Mouse (Mus musculus): ENCODE results near the gene Gm10382. TPM values are rescaled to one million over a fixed set of nuclear protein-coding genes. Genes with fewer than 3 reads are reported as not detected.

Gm10382 gene
- polyA plus RNA-seq, 1 experiment from 2014 or later, result 0.10 TPM

DNA sequence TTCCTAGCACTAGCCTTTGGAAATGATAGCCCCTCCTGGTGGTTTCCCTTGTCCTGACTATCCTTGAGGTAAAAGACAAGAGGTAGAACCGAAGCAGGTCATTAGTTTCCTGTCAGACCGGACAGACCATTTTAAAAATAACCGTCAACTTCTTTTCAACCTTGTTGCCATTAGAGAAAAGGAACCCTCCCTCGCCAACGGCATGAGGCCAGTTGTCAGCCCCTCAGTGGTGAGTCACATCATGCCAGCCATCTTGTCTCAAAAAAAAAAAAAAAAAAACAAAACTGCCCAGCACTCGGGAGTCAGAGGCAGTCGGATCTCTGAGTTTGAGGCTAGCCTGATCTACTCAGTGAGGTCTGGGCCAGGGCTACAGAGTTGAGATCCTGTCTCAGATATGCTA is 11.8 kb downstream of the Gm10382 start:
- Histone ChIP-seq H3K27me3 (peaks cover 42% of the 10 kb centered on the region), H3K4me2 (no peak overlapping the region), H3K4me3 (replicated peaks) (no peak overlapping the region), H3K9me3 (replicated peaks) (no peaks in the 10 kb centered on the region), H3K9ac (no peak overlapping the region), H3K36me3 (no peaks in the 10 kb centered on the region), H3K27ac (no peak overlapping the region), H3K4me1 (replicated peaks) (peaks cover 20% of the 10 kb centered on the region)
- ATAC-seq (ENCODE audit: low read depth) (no peak), DNase-seq (no peak)
- WGBS (ENCODE audit: insufficient replicate concordance), result 36% methylated on average over 7 of the region's 7 CpGs

DNA sequence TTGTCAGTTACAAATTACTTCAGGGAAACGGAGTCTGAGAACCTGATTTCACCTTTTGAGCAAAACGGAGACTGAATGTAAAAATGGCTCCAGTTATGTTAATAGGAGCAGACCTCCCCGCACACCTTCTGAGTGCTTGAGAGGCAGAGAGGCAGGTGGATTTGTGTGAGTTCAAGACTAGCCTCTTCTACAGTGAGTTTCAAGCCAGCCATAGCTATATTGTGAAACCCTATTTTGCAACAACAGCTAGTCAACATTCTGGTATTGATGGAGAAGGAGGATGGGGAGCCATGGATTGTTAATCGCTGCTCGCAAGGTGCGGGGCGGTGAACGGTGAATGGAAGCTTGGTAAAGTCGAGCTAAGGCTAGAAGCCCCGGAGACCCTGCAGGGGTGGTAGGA is 13.4 kb downstream of the Gm10382 start:
- Histone ChIP-seq H3K4me1 (replicated peaks) (peaks cover 34% of the 10 kb centered on the region), H3K9ac (no peak overlapping the region), H3K27ac (no peak overlapping the region), H3K4me3 (replicated peaks) (0 out of 2 replicates have a peak overlapping the region, but pooled peaks have one; percentile 9), H3K9me3 (replicated peaks) (no peaks in the 10 kb centered on the region), H3K4me2 (peak overlapping the region; percentile 82), H3K36me3 (no peaks in the 10 kb centered on the region), H3K27me3 (peaks cover 35% of the 10 kb centered on the region)
- 43% methylated on average over 10 of the region's 10 CpGs for WGBS (ENCODE audit: insufficient replicate concordance)
- DNase-seq (no peak), ATAC-seq (ENCODE audit: low read depth) (no peak)

GRCm38 (mm10) chr5:125402991-125403390 is 13.9 kb downstream of the Gm10382 start:
- Histone ChIP-seq H3K4me3 (replicated peaks) (0 out of 2 replicates have a peak overlapping the region, but pooled peaks have one; percentile 9), H3K4me1 (replicated peaks) (peaks cover 39% of the 10 kb centered on the region), H3K27ac (no peak overlapping the region), H3K27me3 (peaks cover 35% of the 10 kb centered on the region), H3K9me3 (replicated peaks) (no peaks in the 10 kb centered on the region), H3K36me3 (no peaks in the 10 kb centered on the region), H3K9ac (peak overlapping the region; percentile 68; the same call in 1 of the 2 replicates), H3K4me2 (peak overlapping the region; percentile 82)
- ATAC-seq (ENCODE audit: low read depth), result no peak
- 43% methylated on average over 6 of the region's 6 CpGs for WGBS (ENCODE audit: insufficient replicate concordance)
- DNase-seq, result no peak

GRCm38 (mm10) chr5:125403481-125404465 is 14.7 kb downstream of the Gm10382 start:
- H3K4me3 ChIP-seq (replicated peaks), result peak overlapping the region; percentile 72
- peak overlapping the region; percentile 68 for H3K9ac ChIP-seq
- WGBS (ENCODE audit: insufficient replicate concordance), result 16% methylated on average over 31 of the region's 31 CpGs
- no peak overlapping the region for H3K27ac ChIP-seq
- ATAC-seq (ENCODE audit: low read depth), result no peak
- no peaks in the 10 kb centered on the region for H3K9me3 ChIP-seq (replicated peaks)
- peaks cover 46% of the 10 kb centered on the region for H3K4me1 ChIP-seq (replicated peaks)
- no peaks in the 10 kb centered on the region for H3K36me3 ChIP-seq
- peak; percentile 71 for DNase-seq
- H3K27me3 ChIP-seq, result peaks cover 32% of the 10 kb centered on the region
- H3K4me2 ChIP-seq, result peak overlapping the region; percentile 82

DNA sequence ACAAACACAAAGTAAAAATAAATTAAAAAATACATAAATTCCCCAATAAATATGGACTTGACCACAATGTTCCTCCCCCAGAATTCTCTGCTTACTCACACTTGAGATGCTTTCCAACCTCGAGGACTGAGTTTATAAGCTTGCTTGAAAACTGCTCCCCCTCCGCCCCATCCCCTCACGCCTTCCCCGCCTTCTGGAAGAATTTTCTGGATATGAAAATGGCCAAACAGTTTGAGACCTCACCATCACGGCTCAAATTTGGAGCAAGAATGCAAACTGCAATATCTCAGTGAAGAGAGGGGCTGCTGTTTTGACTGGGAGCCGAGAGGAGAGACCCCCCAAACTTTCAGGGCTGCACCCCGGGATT is 15.4 kb downstream of the Gm10382 start:
- no peaks in the 10 kb centered on the region for H3K9me3 ChIP-seq (replicated peaks)
- DNase-seq, result no peak

GRCm38 (mm10) chr5:125404903-125405545 is 15.9 kb downstream of the Gm10382 start:
- WGBS (ENCODE audit: insufficient replicate concordance), result under 1% methylated on average over 28 of the region's 28 CpGs
- peaks cover 57% of the 10 kb centered on the region for H3K4me1 ChIP-seq (replicated peaks)
- peak; percentile 31 for ATAC-seq (ENCODE audit: low read depth)

More for the DNA sequence above, 15.4 kb downstream of the Gm10382 start:
- Histone ChIP-seq H3K4me1 (replicated peaks) (peaks cover 52% of the 10 kb centered on the region), H3K9ac (peak overlapping the region; percentile 76), H3K36me3 (no peaks in the 10 kb centered on the region), H3K4me2 (peak overlapping the region; percentile 79), H3K27ac (peak overlapping the region; percentile 85), H3K4me3 (replicated peaks) (peak overlapping the region; percentile 72), H3K27me3 (peaks cover 25% of the 10 kb centered on the region)
- 1% methylated on average over 7 of the region's 7 CpGs for WGBS (ENCODE audit: insufficient replicate concordance)
- no peak for ATAC-seq (ENCODE audit: low read depth)

DNA sequence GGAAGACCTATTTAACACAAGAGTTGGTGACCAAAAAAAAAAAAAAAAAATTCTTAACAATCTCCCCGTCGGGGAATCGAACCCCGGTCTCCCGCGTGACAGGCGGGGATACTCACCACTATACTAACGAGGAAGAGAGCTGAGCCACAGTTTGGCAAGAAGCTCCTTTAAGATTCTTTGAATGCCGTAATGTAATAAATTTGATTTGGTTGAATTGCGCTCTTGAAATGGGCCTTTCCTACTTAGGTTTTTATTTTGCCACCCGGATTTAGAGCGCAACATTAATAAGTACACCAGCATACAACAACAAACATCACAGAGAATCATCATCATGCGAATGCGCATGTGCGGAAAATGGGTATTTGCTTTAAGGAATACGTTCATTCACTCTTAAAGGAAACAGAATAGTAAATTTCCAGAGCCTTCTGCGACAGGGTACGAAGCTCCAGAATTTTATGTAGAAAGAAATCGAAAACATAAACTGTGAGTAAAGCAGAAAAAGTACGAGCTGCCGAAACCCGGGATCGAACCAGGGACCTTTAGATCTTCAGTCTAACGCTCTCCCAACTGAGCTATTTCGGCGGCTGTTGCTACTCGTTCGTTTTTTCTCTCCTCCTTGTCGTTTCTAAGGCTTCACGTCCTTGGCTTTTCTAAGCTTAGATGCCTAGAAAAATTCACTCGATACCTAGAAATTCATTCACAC is 16.6 kb downstream of the Gm10382 start:
- no peaks in the 10 kb centered on the region for H3K9me3 ChIP-seq (replicated peaks)
- peak; percentile 76 for DNase-seq
- peak; percentile 39 for ATAC-seq (ENCODE audit: low read depth)
- peak overlapping the region; percentile 85 for H3K27ac ChIP-seq
- H3K4me2 ChIP-seq, result peak overlapping the region; percentile 79
- peak overlapping the region; percentile 76 for H3K9ac ChIP-seq
- under 1% methylated on average over 31 of the region's 31 CpGs for WGBS (ENCODE audit: insufficient replicate concordance)
- peaks cover 63% of the 10 kb centered on the region for H3K4me1 ChIP-seq (replicated peaks)
- no peaks in the 10 kb centered on the region for H3K36me3 ChIP-seq
- peaks cover 23% of the 10 kb centered on the region for H3K27me3 ChIP-seq
- H3K4me3 ChIP-seq (replicated peaks), result peak overlapping the region; percentile 72

More at GRCm38 (mm10) chr5:125404903-125405545, 15.9 kb downstream of the Gm10382 start:
- DNase-seq, result peak; percentile 65
- Histone ChIP-seq H3K4me2 (peak overlapping the region; percentile 79), H3K4me3 (replicated peaks) (peak overlapping the region; percentile 72), H3K36me3 (no peaks in the 10 kb centered on the region), H3K9ac (peak overlapping the region; percentile 76), H3K9me3 (replicated peaks) (no peaks in the 10 kb centered on the region), H3K27me3 (peaks cover 23% of the 10 kb centered on the region), H3K27ac (peak overlapping the region; percentile 85)

DNA sequence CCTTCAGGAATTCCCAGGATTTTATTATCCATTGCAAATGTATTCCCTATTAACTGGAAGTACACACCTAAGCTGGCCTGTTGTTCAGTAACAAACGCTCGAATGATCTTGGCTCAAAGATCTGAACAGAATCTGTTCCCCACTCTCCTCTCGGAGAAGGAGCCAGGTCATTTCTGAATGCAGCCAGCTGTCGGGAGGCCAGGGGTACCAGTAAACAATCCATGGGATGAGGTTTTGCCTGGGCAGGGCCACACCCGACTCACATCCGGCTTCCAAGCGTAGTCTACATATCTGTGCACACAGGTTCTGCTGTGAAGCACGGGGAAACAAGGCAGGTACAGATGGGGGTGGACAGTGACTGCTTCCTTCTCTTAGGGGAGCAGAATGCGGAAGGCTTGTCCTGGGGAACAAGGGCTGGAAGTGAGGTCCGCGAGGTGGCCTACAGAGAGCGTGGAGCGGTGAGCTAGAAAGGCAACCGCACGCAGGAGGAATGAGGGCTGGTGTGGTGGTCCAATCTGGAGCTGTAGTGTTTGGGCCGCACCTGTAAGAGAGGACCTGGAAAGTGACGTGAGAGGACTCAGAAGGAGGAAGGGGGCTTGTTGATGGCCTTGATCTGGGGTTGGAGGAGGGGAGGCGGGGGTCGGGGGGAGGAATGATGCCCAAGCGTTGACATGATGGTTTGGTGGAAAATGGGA is 17.3 kb downstream of the Gm10382 start:
- Histone ChIP-seq H3K4me1 (replicated peaks) (peaks cover 63% of the 10 kb centered on the region), H3K27ac (peak overlapping the region; percentile 82)

DNA sequence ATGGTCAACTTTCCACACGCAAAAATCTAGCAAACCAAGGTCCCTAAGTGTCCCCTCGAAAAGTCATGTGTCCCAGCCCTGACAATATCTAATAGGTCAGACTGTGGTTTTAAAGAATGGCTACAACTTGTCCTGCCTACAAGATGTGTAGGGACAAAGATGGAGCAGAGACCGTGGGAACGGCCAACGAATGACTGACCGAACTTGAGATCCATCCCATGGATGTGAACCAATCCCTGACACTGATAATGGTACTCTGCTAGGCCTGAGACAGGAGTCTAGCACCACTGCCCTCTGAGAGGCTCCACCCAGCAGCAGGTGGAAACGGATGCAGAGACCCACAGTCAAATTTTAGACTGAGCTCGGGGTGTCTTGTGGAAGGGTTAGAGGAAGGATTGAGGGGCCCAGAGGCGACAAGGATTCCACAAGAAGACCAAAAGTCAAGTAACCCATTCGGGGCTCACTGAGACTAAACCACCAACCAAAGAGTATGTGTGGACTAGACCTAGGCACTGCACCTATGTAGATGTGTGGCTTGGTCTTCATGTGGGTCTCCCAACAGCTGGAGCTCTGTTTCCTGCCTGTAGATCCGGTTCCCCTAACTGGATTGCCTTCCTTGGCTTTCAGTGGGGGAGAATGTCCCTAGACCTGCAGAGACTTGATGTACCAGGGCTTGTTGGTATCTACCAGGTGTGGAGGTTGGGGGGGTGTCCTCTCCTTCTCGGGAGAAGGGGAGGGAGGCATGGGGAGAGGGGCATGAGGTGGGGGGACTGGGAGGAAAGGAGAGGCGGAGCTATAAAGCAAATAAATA is 18.1 kb downstream of the Gm10382 start:
- ATAC-seq (ENCODE audit: low read depth) (no peak), DNase-seq (no peak)
- Histone ChIP-seq H3K4me1 (replicated peaks) (peaks cover 63% of the 10 kb centered on the region), H3K4me2 (peak overlapping the region; percentile 79), H3K27me3 (peaks cover 10% of the 10 kb centered on the region), H3K27ac (peak overlapping the region; percentile 82), H3K9ac (peak overlapping the region; percentile 74), H3K4me3 (replicated peaks) (peak overlapping the region; percentile 72), H3K36me3 (no peaks in the 10 kb centered on the region), H3K9me3 (replicated peaks) (no peaks in the 10 kb centered on the region)
- WGBS (ENCODE audit: insufficient replicate concordance), result 44% methylated on average over 13 of the region's 13 CpGs

More for the DNA sequence above, 17.3 kb downstream of the Gm10382 start:
- no peaks in the 10 kb centered on the region for H3K36me3 ChIP-seq
- H3K9ac ChIP-seq, result peak overlapping the region; percentile 74
- peaks cover 16% of the 10 kb centered on the region for H3K27me3 ChIP-seq
- ATAC-seq (ENCODE audit: low read depth) (peak; percentile 47), DNase-seq (peak; percentile 59)
- H3K4me3 ChIP-seq (replicated peaks), result peak overlapping the region; percentile 72
- WGBS (ENCODE audit: insufficient replicate concordance), result 3% methylated on average over 20 of the region's 20 CpGs
- H3K9me3 ChIP-seq (replicated peaks), result no peaks in the 10 kb centered on the region
- H3K4me2 ChIP-seq, result peak overlapping the region; percentile 79

All from liver, embryonic 13.5 days (tissue).